Mouse (Mus musculus) megakaryocyte-erythroid progenitor cell, adult 5-6 weeks (primary cell): ENCODE data around the gene Lamtor4. TPM values are rescaled to one million over a fixed set of nuclear protein-coding genes. Genes with fewer than 3 reads are reported as not detected.
"Not testable (repeated sequence)": the region's sequence is repeated elsewhere in the genome, so short reads cannot be mapped to it uniquely, and the experiment has no call there.

ENCODE experiments used
- ATAC-seq: replicated peaks from 2 replicates; pipeline ENCODE4 v1.8.0; 2016; ENCODE audit warnings: mild to moderate bottlenecking, inconsistent platforms; ENCODE audit not compliant: severe bottlenecking, poor library complexity, low FRiP score, low TSS enrichment
- total RNA-seq, 2 experiments: library from RNA; stranded (forward) in 1 of 2; stranded (reverse) in 1 of 2; fragments of 200-1000, 215-1000 nt in 1 of 2; fragments of >200 nt in 1 of 2; fragmentation: Nextera tagmentation in 1 of 2; gene quantifications; 2 replicates each; pipeline ENCODE4 v1.2.3; 2014 to 2017

The Lamtor4 gene
- total RNA-seq (2014; fragmentation: Nextera tagmentation) (28.7 and 36.3 TPM in 2 replicates), total RNA-seq (2017) (27.0 and 30.0 TPM in 2 replicates)

GRCm38 (mm10) chr5:138255353-138256093, at the start of gene Lamtor4:
Gene Lamtor4 (plus strand): TSS chr5:138255482.
- ATAC-seq, result peak; percentile 96

DNA sequence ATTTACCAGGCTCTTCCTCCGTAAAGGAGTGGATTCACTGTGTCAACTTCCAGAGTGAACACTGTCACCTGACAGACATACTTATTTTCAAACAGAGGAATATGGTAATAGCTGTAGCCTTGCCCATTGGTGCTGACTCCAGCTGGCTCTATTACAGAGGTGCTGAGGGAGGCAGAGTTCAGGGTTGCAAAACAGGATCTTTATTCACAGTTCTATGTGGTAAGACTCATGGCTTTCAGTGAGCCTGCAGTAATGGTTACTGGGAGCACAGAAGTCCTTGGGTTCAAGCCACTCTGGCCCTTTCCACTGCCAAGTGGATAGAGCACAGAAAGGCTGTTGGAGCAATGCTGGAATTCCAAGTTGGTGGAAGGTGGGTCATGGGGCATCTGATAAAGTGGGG, 48.0 kb upstream of the Lamtor4 start:
- ATAC-seq, result no peak

DNA sequence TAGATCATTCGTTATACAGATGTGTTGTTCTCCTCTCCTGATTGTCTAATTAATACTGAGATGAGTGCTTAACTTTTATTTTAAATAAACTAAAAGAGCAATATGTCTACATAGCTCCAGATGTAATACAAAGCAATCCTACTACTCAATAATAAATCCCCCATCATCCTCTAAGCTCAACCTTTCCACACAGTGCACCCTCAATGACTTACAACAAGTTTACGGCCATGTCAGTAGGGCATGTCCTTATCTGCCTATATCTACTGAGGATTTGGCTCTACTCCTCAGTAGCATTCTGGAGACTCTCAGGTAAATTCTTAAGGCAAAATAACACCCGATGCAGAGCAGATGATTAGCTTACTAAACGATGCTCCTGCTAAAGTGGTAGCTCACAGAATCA, 47.4 kb upstream of the Lamtor4 start:
- no peak for ATAC-seq

GRCm38 (mm10) chr5:138216632-138217031, 38.6 kb upstream of the Lamtor4 start:
- not testable (repeated sequence) for ATAC-seq

DNA sequence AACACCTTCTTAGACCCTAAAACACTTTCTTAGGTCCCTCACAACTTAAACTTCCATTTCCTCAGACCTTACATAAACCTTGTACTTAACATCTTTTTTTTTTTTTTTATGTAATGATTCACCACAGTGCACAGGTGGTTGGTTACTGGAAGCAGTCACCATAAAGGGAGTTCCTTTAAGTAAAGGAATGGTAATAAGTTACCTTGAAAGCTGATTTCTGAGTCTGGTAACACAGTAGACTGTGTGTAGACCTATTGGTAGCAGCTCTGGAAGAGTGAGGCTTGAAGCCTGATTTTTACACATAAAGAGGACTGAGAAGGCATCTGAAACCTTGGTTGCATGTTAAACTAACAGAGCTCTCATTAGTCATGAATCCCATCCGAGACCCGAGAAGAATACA, 35.4 kb upstream of the Lamtor4 start:
- no peak for ATAC-seq

DNA sequence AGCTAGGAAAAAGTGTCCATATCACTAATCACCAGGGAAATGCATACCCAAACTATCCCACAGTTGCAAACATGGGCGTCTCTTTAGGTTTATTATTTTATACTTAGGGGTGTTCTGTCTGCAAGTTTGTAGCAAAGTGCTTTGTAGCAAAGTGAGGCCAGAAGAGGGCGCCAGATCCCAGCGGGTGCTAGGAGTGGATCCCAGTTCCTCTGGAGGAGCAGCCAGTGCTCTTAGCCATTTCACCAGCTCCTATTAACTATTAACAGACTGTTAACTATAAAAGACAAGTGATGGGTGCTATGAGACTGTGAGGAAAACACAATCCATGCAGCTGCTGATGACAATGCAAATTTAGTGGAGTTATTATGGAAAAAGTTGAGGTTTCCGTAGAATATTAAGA, 33.2 kb upstream of the Lamtor4 start:
- ATAC-seq, result peak; percentile 90

DNA sequence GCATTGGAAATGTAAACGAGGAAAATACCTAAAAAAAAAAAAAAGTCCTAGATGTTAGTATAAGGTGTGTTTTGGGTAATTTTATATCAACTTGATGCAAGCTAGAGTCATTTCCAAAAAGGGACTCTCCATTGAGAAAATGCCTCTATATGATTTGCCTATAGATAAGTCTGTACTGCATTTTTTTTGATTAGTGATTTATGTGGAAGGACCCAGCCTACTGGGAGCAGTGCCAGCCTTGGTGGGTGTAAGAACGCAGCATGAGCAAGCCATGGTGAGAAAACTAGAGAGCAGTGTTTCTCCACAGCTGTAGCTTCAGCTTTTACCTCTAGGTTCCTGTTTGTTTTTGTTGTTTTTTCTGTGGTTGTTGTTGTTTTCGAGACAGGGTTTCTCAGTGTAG, 32.0 kb upstream of the Lamtor4 start:
- no peak for ATAC-seq

DNA sequence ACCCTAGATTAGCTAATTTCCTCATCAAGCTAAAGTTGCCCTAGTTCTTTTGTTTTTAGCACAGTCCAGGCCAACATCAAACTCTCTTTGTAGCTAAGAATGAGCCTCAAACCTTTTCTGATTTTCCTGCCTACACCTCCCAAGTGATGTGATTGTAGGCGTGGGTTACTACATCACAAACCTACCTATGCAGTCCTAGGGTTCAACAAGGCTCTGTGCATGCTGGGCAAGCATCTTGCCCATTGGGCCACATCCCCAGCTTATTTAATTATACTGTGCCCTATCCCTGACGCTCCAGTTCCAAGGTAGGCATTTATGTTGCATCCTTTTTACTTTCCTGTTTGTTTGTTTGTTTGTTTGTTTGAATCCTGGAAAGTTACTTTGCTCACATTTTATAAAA, 29.6 kb upstream of the Lamtor4 start, which contains the start of gene Nxpe5:
Gene Nxpe5, plus strand, starts transcription at position 199 of the 400 bp plus-strand sequence.
- no peak for ATAC-seq

DNA sequence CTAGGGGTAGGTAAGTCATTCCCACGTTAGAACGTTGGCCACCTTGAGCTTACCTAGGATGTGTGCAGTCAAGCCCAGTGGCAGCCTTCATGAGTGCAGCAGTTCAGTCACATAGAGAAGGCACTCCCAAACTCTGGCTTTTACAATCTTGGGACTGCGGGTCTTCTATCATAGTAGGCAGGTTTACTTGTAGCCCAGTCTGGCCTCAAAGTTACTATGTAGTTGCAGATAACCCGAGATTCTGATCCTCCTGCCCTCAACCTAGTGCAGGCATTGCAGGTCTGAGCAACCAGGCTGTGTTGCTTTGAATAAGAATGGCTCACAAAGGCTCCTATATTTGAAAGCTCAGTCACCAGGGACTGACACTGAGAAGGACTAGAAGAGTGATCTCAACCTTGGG, 28.8 kb upstream of the Lamtor4 start:
- ATAC-seq, result peak; percentile 45

- peak; percentile 48; the same call in 1 of the 2 replicates for ATAC-seq
Observed at GRCm38 (mm10) chr5:138227367-138227766, 27.9 kb upstream of the Lamtor4 start.

DNA sequence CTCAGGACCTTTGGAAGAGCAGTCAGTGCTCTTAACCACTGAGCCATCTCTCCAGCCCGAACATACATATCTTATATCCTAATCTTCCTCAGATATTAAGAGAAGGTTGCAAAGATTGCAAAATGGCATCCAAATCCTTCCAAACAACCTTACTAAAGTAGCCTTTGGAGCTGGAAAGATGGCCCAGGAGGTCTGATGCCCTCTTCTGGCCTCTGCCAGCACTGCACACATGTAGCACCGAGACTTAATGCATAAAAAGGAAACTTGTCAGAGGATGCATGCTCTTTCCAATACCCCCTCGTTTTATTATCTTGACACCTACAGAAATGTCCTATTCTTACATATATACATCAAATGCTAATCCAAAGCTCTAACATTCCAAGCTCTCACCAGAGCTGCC, 27.3 kb upstream of the Lamtor4 start:
- ATAC-seq, result peak; percentile 64

DNA sequence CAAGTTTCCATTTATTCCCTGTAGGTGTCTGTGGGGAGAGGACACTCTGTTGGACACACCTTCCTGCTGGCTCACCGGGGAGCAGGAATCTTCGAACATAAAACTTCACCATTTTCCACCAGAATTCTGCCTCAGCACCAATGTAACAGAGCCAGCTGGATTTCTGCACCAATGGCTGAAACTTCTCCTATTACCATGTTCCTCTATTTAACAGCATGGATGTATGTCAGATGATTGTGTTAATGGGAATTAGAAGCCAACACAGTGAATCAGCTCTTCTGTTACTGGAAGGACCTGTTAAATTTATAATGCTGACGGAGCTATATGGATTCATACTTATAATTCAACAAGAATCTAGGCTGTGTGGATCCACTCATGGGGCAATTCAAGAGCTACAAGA, 25.8 kb upstream of the Lamtor4 start:
- ATAC-seq, result no peak

- ATAC-seq, result no peak
Observed at GRCm38 (mm10) chr5:138233778-138234177, 21.5 kb upstream of the Lamtor4 start.

DNA sequence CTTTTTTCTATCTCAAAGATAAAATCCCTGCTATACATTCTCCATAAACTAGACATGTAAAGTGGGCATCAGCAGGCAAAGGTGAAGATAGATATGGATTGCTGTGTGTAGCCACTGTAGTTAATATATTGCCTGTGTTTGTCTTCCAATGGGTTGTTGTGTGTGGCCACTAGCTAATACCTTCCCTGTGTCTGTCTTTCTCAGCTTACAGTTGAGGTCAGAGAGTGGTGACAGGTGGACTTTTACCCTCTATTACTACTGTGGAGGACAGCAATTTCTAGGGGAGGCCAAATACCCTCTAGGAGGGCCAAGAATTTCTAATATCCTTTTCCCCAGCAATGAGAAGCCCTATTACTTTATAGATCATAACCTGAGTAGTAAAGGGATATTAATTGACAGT, 21.1 kb upstream of the Lamtor4 start:
- no peak for ATAC-seq

DNA sequence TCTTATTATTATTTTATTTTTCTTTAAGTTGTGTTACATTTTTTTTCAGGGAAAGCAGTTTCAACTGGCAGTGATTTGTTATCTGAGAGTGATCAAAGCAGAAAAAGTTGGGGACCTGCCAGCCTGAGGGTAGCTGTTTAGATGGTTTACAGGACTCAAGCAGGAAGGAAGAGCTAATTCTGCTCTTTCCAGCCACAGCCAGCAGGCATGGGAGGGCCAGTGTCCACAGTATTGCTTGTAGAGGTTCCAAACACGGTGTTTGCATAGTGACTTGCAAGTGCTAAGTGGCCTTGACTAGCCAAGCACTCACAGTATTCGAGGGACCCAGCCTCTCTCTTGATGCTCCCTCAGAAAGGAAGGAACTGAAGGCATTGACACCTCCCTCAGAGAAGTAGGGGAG, 13.8 kb upstream of the Lamtor4 start:
- ATAC-seq, result no peak

DNA sequence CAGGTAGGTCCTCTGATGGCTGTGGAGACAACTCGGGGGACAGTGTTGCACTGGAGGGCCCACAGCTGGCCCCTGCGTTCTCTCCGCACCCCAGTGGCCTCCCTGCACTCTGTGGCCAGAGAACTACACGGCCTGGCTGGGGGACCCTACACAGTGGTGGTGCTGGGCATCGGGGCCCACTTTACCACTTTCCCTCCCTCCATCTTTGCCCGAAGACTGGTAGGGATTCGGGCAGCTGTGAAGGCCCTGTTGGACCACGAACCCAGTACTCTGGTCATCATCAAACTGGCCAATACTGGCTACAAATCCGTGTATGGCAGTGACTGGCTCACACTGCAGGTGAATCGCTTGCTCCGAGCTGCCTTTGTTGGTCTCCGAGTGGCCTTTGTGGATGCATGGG, 4.1 kb upstream of the Lamtor4 start:
- ATAC-seq, result no peak

DNA sequence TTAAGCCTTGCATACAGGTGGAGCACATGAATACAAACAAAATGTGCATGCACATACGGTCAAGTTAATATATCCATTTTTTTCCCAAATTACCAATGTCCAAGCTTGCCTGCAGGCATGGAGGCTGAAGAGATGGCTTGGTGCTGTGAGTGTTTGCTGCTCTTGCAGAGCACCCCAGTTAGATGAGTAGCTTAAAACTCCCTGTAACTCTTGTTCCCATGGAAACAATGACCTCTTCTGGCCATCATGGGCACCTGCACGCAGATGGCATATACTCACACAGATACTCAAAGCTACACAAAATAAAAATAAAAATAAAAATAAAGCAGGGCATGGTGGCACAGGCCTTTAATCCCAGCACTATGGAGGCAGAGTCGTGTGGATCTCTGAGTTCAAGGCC, 2.2 kb upstream of the Lamtor4 start:
- no peak for ATAC-seq

- ATAC-seq, result no peak
Observed at GRCm38 (mm10) chr5:138256094-138256467, 799 bp downstream of the Lamtor4 start.

- ATAC-seq, result no peak
Observed at GRCm38 (mm10) chr5:138256966-138257584, 1.8 kb downstream of the Lamtor4 start.

DNA sequence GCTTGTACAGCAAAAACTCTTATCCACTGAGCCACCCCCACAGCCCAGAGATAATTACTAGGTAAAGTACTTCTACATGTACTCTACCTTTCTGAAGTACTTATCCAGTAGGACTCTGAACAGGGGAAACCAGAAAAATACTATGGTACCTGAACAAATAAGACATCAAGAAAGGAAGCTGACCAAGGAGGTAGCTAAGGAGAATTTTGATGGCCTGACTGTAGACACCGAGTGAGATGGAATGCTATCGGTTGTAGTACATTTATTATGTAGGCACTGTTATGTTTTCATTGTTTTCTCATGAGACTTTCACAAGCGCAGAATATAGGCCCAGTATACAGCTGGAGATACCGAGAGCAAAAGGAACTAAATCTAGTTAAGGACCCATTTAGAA, 2.3 kb downstream of the Lamtor4 start:
- no peak for ATAC-seq

DNA sequence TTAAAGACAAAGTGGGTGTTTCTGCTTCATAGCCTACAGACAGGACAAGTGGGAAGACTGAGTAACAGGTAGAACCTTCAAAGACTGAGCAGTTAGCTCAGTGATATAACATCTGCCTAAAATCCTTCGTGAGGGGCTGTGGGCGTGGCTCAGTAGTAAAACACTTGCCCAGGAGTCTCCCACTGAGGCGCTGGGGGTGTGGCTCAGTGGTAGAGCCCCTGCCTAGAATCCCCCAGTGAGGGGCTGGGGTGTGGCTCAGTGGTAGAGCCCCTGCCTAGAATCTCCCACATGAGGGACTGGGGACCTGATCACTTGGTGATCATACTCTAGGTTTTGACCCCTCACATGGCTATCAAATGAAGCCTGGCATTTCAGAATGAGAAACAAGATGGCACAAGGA, 2.8 kb downstream of the Lamtor4 start:
- ATAC-seq, result no peak
